Mouse (Mus musculus) ES-Bruce4 (cell line): ENCODE measurements around the gene Akt1s1.

Source experiments
- CTCF ChIP-seq: IDR thresholded peaks from one replicate; pipeline ENCODE4 v1.8.1; 2011; ENCODE audit warnings: low read depth, low read length
- POLR2A ChIP-seq: IDR thresholded peaks from one replicate; pipeline ENCODE4 v1.8.1; 2011; ENCODE audit warnings: low read length; ENCODE audit not compliant: insufficient read depth

DNA sequence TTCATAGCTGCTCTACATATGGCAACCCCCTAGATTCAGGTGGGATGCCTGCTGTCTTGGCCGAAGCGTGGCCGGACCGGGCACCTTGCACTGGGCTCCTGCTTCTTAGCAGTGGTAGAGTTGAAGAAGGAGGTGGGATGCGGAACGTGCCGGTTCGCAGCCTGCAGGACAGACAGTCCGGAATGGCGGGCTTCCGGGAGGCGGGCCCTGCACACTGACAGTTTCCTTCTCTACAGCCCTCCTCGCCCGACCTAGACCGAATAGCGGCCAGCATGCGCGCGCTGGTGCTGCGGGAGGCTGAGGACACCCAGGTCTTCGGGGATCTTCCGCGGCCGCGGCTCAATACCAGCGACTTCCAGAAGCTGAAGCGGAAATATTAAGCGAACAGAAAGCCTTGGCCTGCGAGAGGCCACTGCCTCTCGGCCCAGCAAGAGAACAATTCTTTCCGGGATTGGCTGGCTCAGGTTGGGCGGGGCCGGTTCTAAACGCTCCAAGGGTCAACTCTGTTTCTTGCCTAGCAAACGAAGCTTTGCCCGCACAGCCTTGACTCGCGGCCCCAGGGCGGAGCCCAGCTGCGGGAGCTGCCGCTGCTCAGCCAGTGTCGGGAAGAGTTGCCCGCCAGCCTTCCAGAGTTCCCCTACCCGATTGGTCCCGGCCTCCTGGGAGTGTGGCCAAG lies 5.7 kb downstream of the Akt1s1 start:
- no peak for TF ChIP-seq CTCF
- no peak for TF ChIP-seq POLR2A
